Mouse (Mus musculus) hindbrain, postnatal 0 days (tissue): ENCODE results near the gene Tmem11. TPM values are rescaled to one million over a fixed set of nuclear protein-coding genes. Genes with fewer than 3 reads are reported as not detected.

Source experiments
- ATAC-seq: fragments of 200-750 bp; cut with Nextera tagmentation; 2 replicates; pipeline ENCODE4 v1.8.0; 2017; ENCODE audit warnings: mild to moderate bottlenecking, moderate TSS enrichment, moderate library complexity
- DNase-seq: peaks from one replicate; pipeline ENCODE4 v3.0.0-alpha.2; 2015; ENCODE audit warnings: low spot score
- H3K27ac ChIP-seq: fragments of 300-500 bp; sonication (generic); 2 replicates; pipeline ENCODE4 v1.5.1; 2014; ENCODE audit warnings: mild to moderate bottlenecking
- H3K27me3 ChIP-seq: fragments of 300-500 bp; sonication (generic); 2 replicates; pipeline ENCODE4 v1.6.1; 2014; ENCODE audit warnings: low read length, mixed read lengths; ENCODE audit not compliant: insufficient read depth
- H3K36me3 ChIP-seq: fragments of 300-500 bp; sonication (generic); 2 replicates; pipeline ENCODE4 v1.6.1; 2014; ENCODE audit warnings: low read length, mixed read lengths; ENCODE audit not compliant: insufficient read depth
- H3K4me1 ChIP-seq: fragments of 300-500 bp; sonication (generic); 2 replicates; pipeline ENCODE4 v1.6.1; 2014; ENCODE audit warnings: antibody characterized with exemption, low read length, mixed read lengths; ENCODE audit not compliant: insufficient read depth
- H3K4me2 ChIP-seq: fragments of 300-500 bp; sonication (generic); 2 replicates; pipeline ENCODE4 v1.6.1; 2014; ENCODE audit warnings: low read depth, mild to moderate bottlenecking, low read length, moderate library complexity, mixed read lengths
- H3K4me3 ChIP-seq: fragments of 300-500 bp; sonication (generic); 2 replicates; pipeline ENCODE4 v1.5.1; 2014; ENCODE audit warnings: low read length
- H3K9ac ChIP-seq: fragments of 300-500 bp; sonication (generic); replicated peaks from 2 replicates; pipeline ENCODE4 v1.6.1; 2014; ENCODE audit warnings: mild to moderate bottlenecking, low read length, moderate library complexity, mixed read lengths
- H3K9me3 ChIP-seq: fragments of 300-500 bp; sonication (generic); 2 replicates; pipeline ENCODE4 v1.6.1; 2016; ENCODE audit warnings: low read length, mixed read lengths
- CTCF ChIP-seq: IDR thresholded peaks from 2 replicates; pipeline ENCODE4 v1.5.1; 2016; ENCODE audit warnings: antibody characterized with exemption, control low read depth, low read depth
- whole genome bisulfite sequencing: fragments of 180-500 bp; shearing (Covaris S2); extraction: QIAGEN DNeasy Blood & Tissue Kit; methylation state at CpG from one replicate; pipeline ENCODE4 v1.1.7; 2014; 5-methylcytosine and 5-hydroxymethylcytosine counted together
- polyA plus RNA-seq: library from polyadenylated mRNA; unstranded; fragments of >200 nt; fragmentation: Nextera tagmentation; extraction: Ambion mirVana; gene quantifications from 2 replicates; pipeline ENCODE4 v1.2.1, GENCODE M21; 2015
- total RNA-seq: library from RNA; depleted of rRNA; stranded (reverse); fragments of >200 nt; gene quantifications from 2 replicates; pipeline ENCODE4 v1.2.3, GENCODE M21; 2014

Tmem11 gene
- total and polyA plus RNA-seq, 2 experiments from 2014 or later: 57.1 to 72.0 TPM

GRCm38 (mm10) chr11:60906449-60906848, 27.4 kb upstream of the Tmem11 start:
- no peak overlapping the region for H3K9ac ChIP-seq
- no peak overlapping the region for H3K4me2 ChIP-seq
- H3K27me3 ChIP-seq: no peaks in the 10 kb centered on the region
- peaks cover 15% of the 10 kb centered on the region for H3K36me3 ChIP-seq
- H3K4me3 ChIP-seq: no peak overlapping the region
- H3K9me3 ChIP-seq: no peaks in the 10 kb centered on the region
- no peak for TF ChIP-seq CTCF
- ATAC-seq (no peak), DNase-seq (no peak)
- 90% methylated on average over 4 of the region's 4 CpGs for WGBS
- no peak overlapping the region for H3K27ac ChIP-seq
- no peaks in the 10 kb centered on the region for H3K4me1 ChIP-seq

- Histone ChIP-seq H3K9ac (no peak overlapping the region), H3K27ac (no peak overlapping the region), H3K36me3 (peaks cover 15% of the 10 kb centered on the region), H3K4me2 (no peak overlapping the region), H3K27me3 (no peaks in the 10 kb centered on the region), H3K4me1 (no peaks in the 10 kb centered on the region), H3K4me3 (no peak overlapping the region), H3K9me3 (no peaks in the 10 kb centered on the region)
- 84% methylated on average over 10 of the region's 10 CpGs for WGBS
- ATAC-seq (no peak), DNase-seq (no peak)
- TF ChIP-seq CTCF: no peak
Observed at GRCm38 (mm10) chr11:60905407-60906120, 26.5 kb upstream of the Tmem11 start.

- Histone ChIP-seq H3K27me3 (no peaks in the 10 kb centered on the region), H3K36me3 (peaks cover 15% of the 10 kb centered on the region), H3K4me1 (no peaks in the 10 kb centered on the region), H3K9ac (no peak overlapping the region), H3K4me3 (no peak overlapping the region), H3K4me2 (no peak overlapping the region), H3K9me3 (no peaks in the 10 kb centered on the region), H3K27ac (no peak overlapping the region)
- no peak for ATAC-seq
- no peak for TF ChIP-seq CTCF
- DNase-seq: no peak
- 88% methylated on average over 6 of the region's 6 CpGs for WGBS
Observed at GRCm38 (mm10) chr11:60903661-60904061, 24.6 kb upstream of the Tmem11 start.

GRCm38 (mm10) chr11:60902486-60902885, 23.4 kb upstream of the Tmem11 start:
- DNase-seq (no peak), ATAC-seq (no peak)
- Histone ChIP-seq H3K4me1 (no peaks in the 10 kb centered on the region), H3K4me2 (no peak overlapping the region), H3K27me3 (no peaks in the 10 kb centered on the region), H3K4me3 (no peak overlapping the region), H3K9me3 (no peaks in the 10 kb centered on the region), H3K36me3 (peaks cover 15% of the 10 kb centered on the region), H3K27ac (no peak overlapping the region), H3K9ac (no peak overlapping the region)
- no peak for TF ChIP-seq CTCF
- WGBS: 76% methylated on average over 4 of the region's 4 CpGs

- no peak overlapping the region for H3K4me2 ChIP-seq
- WGBS: 82% methylated on average over 7 of the region's 7 CpGs
- no peak for ATAC-seq
Observed at GRCm38 (mm10) chr11:60902001-60902400, 22.9 kb upstream of the Tmem11 start.

GRCm38 (mm10) chr11:60895915-60896314, 16.8 kb upstream of the Tmem11 start:
- TF ChIP-seq CTCF: no peak
- WGBS: 42% methylated on average over 4 of the region's 4 CpGs

More at GRCm38 (mm10) chr11:60902001-60902400, 22.9 kb upstream of the Tmem11 start:
- H3K9me3 ChIP-seq: no peaks in the 10 kb centered on the region
- no peaks in the 10 kb centered on the region for H3K27me3 ChIP-seq
- no peak for TF ChIP-seq CTCF
- H3K4me1 ChIP-seq: no peaks in the 10 kb centered on the region
- no peak overlapping the region for H3K4me3 ChIP-seq
- H3K36me3 ChIP-seq: peaks cover 15% of the 10 kb centered on the region
- no peak for DNase-seq
- H3K27ac ChIP-seq: no peak overlapping the region
- H3K9ac ChIP-seq: no peak overlapping the region

GRCm38 (mm10) chr11:60890744-60891143, 11.7 kb upstream of the Tmem11 start:
- no peak overlapping the region for H3K4me3 ChIP-seq
- ATAC-seq (no peak), DNase-seq (no peak)
- H3K9me3 ChIP-seq: no peaks in the 10 kb centered on the region
- no peaks in the 10 kb centered on the region for H3K27me3 ChIP-seq
- H3K4me2 ChIP-seq: no peak overlapping the region
- no peak overlapping the region for H3K9ac ChIP-seq
- no peaks in the 10 kb centered on the region for H3K4me1 ChIP-seq
- WGBS: 55% methylated on average over 3 of the region's 3 CpGs
- no peak for TF ChIP-seq CTCF
- H3K36me3 ChIP-seq: no peaks in the 10 kb centered on the region
- H3K27ac ChIP-seq: no peak overlapping the region

More at GRCm38 (mm10) chr11:60895915-60896314, 16.8 kb upstream of the Tmem11 start:
- Histone ChIP-seq H3K4me3 (no peak overlapping the region), H3K9me3 (no peaks in the 10 kb centered on the region), H3K27me3 (no peaks in the 10 kb centered on the region), H3K27ac (no peak overlapping the region), H3K4me2 (no peak overlapping the region), H3K9ac (no peak overlapping the region), H3K36me3 (no peaks in the 10 kb centered on the region), H3K4me1 (no peaks in the 10 kb centered on the region)
- no peak for DNase-seq
- ATAC-seq: no peak
